Mouse (Mus musculus): Measurements from ENCODE around the gene Myl9. TPM values are rescaled to one million over a fixed set of nuclear protein-coding genes. Genes with fewer than 3 reads are reported as not detected.

Myl9 gene
- polyA plus RNA-seq, 1 experiment from 2014 or later: 1,258 TPM

DNA sequence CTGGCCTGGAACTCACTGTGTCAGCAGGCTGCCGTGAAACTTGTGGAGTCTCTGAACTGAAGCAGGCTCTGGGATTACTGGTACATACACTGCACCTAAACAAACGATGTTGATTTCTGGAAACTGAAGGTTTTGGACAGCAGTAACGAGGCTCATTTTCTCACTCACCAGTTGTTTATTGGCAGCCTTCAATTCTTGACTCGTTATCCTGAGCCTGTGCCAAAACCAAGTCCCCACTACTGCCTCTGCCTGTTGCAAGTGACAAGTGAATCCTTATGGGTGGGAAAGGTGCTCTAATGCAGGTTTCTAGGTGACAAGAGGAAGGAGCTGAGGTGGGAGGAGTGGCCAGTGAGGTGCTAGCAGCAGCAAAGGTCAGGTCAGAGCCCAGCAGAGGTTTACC is 33.2 kb upstream of the Myl9 start:
- Histone ChIP-seq H3K9ac (no peak overlapping the region), H3K4me3 (replicated peaks) (no peak overlapping the region), H3K27ac (no peak overlapping the region; the same call in 1 of the 2 replicates), H3K36me3 (peaks cover 9% of the 10 kb centered on the region), H3K4me2 (no peak overlapping the region), H3K4me1 (peaks cover 20% of the 10 kb centered on the region), H3K9me3 (no peaks in the 10 kb centered on the region), H3K27me3 (replicated peaks) (no peaks in the 10 kb centered on the region)
- 49% methylated on average over 4 of the region's 4 CpGs for WGBS
- no peak for ATAC-seq (ENCODE audit: insufficient read depth, low FRiP score, low read depth)

DNA sequence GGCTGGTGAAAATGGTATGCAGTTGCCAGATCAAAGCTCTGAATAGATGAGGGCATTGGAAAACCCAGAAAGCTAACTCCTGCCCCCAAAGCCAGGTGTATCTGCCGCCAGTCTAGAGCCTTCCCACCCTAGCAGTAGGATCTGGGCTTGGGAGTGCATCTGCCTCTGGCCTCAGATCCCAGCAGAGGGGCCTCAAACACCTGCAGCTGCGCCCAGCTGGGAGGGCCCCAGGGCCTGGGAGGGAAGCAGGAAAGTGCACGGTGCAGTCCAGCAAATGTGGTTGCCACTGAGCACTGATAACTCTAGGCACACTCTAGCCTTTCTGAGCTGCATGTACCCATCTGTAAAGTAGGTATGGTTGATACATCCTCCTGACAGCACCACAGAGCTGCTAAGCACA is 32.0 kb upstream of the Myl9 start:
- Histone ChIP-seq H3K36me3 (peaks cover 17% of the 10 kb centered on the region), H3K4me3 (replicated peaks) (no peak overlapping the region), H3K9me3 (no peaks in the 10 kb centered on the region), H3K4me2 (no peak overlapping the region), H3K27me3 (replicated peaks) (no peaks in the 10 kb centered on the region), H3K4me1 (peaks cover 20% of the 10 kb centered on the region), H3K9ac (no peak overlapping the region), H3K27ac (no peak overlapping the region)
- no peak for ATAC-seq (ENCODE audit: insufficient read depth, low FRiP score, low read depth)
- WGBS: 44% methylated on average over 3 of the region's 3 CpGs

DNA sequence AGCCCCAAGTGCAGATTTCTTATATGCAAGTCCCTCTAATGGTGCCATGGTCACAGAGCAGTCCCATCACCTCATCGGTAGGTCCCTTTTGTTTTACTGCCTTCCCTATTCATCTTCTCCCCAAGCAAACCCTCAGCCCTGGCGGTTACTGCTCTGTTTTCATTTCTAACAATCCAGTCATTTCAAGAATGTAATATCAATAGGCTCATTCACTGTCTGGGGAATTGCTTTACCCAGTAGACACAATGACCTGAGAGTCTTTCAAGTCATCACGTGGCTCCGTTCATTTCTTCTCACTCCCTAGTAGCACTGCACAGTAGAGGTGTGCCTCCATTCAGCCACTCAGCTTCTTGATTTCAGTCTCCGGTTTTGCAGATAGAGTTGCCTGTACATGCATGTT is 30.8 kb upstream of the Myl9 start:
- no peak overlapping the region for H3K9ac ChIP-seq
- no peak for ATAC-seq (ENCODE audit: insufficient read depth, low FRiP score, low read depth)
- H3K36me3 ChIP-seq: peaks cover 26% of the 10 kb centered on the region
- no peak overlapping the region for H3K4me2 ChIP-seq
- no peak overlapping the region for H3K4me3 ChIP-seq (replicated peaks)
- no peaks in the 10 kb centered on the region for H3K27me3 ChIP-seq (replicated peaks)
- 76% methylated on average over 5 of the region's 5 CpGs for WGBS
- H3K27ac ChIP-seq: no peak overlapping the region
- H3K4me1 ChIP-seq: peaks cover 20% of the 10 kb centered on the region
- H3K9me3 ChIP-seq: no peaks in the 10 kb centered on the region

DNA sequence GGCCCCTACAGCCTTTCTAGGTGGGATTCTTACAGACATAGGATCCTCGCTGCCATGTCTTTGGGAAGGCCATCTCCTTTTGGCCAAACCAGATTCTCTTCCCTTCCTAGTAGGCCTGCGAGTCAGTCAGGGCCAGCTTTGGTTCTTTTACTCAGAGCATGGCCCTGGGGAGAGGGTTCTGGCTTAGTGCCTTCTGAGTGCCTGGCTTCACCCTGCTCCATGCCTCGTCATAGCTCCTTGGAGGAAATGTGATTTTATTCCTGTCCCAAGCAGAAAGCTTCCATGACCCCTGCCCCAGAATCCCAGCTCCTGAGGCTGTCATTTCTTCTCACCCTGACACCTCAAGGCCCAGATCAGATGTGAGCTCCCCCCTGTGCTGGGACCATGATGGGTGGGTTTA is 27.9 kb upstream of the Myl9 start:
- H3K4me2 ChIP-seq: no peak overlapping the region
- H3K9ac ChIP-seq: no peak overlapping the region
- H3K4me1 ChIP-seq: peaks cover 3% of the 10 kb centered on the region; the same call in 1 of the 2 replicates
- no peak overlapping the region for H3K27ac ChIP-seq
- no peak overlapping the region for H3K4me3 ChIP-seq (replicated peaks)
- ATAC-seq (ENCODE audit: insufficient read depth, low FRiP score, low read depth): no peak
- H3K27me3 ChIP-seq (replicated peaks): no peaks in the 10 kb centered on the region
- no peaks in the 10 kb centered on the region for H3K9me3 ChIP-seq
- peaks cover 40% of the 10 kb centered on the region for H3K36me3 ChIP-seq
- WGBS: 79% methylated on average over 3 of the region's 3 CpGs

DNA sequence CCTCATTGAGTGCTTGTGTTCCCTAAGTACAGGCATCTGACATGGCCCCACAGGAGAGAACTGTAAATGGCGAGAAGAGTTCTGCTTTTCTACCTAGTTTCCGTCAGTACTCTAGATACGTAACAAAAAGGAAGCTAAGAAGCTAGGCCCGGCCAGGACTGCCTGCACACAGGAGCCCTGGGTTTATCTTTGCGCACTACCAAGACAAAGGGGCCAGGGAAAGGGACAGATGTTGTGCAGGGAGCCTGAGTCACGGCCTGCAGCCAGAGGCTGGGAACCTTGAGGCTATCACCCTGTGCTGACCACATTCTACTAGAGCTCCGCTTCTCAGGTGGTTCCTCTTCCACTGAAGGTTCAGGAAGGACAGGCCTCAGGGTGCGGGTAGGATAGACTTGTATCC is 25.5 kb upstream of the Myl9 start:
- 82% methylated on average over 8 of the region's 8 CpGs for WGBS

DNA sequence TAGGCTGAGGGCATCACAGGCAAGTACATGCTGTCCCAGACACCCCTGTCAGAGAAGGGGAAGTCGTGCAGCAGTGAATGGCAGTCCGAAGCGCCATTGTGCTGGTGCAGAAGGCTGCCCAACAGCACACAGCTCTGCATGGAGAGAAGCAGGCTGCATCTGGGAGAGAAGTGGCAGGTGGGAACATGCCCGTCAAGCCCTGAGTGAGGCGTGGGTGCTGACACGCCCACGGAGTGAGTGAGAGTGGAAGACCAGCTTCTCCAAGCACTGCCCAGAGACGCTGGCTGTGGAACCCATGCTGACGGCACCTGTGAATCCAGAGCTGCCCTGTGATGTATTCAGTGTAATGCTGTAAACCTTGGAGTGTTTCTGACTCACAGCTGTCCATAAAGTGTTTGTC is 18.3 kb upstream of the Myl9 start:
- 86% methylated on average over 9 of the region's 9 CpGs for WGBS
- no peak overlapping the region for H3K4me3 ChIP-seq (replicated peaks)

More for the DNA sequence above, 25.5 kb upstream of the Myl9 start:
- Histone ChIP-seq H3K4me3 (replicated peaks) (no peak overlapping the region), H3K9ac (no peak overlapping the region), H3K4me2 (no peak overlapping the region), H3K27me3 (replicated peaks) (no peaks in the 10 kb centered on the region), H3K27ac (no peak overlapping the region), H3K36me3 (peaks cover 54% of the 10 kb centered on the region), H3K9me3 (no peaks in the 10 kb centered on the region), H3K4me1 (no peaks in the 10 kb centered on the region)
- no peak for ATAC-seq (ENCODE audit: insufficient read depth, low FRiP score, low read depth)

DNA sequence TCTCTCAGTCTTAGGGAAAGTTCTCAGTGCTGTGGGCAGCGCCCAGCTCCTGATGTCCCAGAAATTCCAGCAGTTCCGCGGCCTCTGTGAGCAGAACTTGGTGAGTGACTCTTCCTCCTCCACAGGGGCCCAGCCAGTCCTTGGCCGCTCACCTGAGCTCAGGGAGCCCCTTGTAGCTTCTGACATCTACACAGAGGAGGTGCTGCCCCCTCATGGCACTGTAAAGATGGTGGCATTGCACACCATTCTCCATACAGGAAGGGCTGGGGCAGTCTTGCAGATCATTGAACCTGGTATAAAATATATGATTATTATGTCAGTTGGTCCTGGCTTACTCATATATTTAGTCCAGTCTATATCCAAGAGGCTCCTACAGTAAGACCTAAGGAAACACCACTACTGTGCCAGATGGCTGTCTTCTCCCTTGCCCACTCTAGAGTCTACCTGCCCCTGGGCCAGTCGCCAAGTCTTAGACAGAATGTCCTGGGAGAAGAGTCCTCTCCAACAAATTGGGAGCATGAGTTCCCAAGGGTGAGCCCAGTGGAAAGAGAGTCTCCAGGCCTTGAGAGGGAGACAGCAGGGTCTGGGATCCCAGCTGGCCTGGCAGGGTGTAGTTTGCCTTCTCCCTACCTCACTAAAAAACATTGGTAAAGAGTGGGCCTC is 14.2 kb upstream of the Myl9 start:
- H3K4me2 ChIP-seq: no peak overlapping the region
- 82% methylated on average over 5 of the region's 5 CpGs for WGBS
- no peak for ATAC-seq (ENCODE audit: insufficient read depth, low FRiP score, low read depth)
- H3K27me3 ChIP-seq (replicated peaks): no peaks in the 10 kb centered on the region
- H3K9ac ChIP-seq: no peak overlapping the region
- H3K4me1 ChIP-seq: no peaks in the 10 kb centered on the region; the same call in 1 of the 2 replicates
- H3K27ac ChIP-seq: no peak overlapping the region
- no peak overlapping the region for H3K4me3 ChIP-seq (replicated peaks)
- peaks cover 44% of the 10 kb centered on the region for H3K36me3 ChIP-seq
- no peaks in the 10 kb centered on the region for H3K9me3 ChIP-seq

More for the DNA sequence above, 18.3 kb upstream of the Myl9 start:
- ATAC-seq (ENCODE audit: insufficient read depth, low FRiP score, low read depth): no peak
- H3K9ac ChIP-seq: no peak overlapping the region
- peaks cover 49% of the 10 kb centered on the region for H3K36me3 ChIP-seq
- no peak overlapping the region for H3K4me2 ChIP-seq
- no peaks in the 10 kb centered on the region for H3K9me3 ChIP-seq
- no peaks in the 10 kb centered on the region for H3K4me1 ChIP-seq
- no peaks in the 10 kb centered on the region for H3K27me3 ChIP-seq (replicated peaks)
- no peak overlapping the region for H3K27ac ChIP-seq

DNA sequence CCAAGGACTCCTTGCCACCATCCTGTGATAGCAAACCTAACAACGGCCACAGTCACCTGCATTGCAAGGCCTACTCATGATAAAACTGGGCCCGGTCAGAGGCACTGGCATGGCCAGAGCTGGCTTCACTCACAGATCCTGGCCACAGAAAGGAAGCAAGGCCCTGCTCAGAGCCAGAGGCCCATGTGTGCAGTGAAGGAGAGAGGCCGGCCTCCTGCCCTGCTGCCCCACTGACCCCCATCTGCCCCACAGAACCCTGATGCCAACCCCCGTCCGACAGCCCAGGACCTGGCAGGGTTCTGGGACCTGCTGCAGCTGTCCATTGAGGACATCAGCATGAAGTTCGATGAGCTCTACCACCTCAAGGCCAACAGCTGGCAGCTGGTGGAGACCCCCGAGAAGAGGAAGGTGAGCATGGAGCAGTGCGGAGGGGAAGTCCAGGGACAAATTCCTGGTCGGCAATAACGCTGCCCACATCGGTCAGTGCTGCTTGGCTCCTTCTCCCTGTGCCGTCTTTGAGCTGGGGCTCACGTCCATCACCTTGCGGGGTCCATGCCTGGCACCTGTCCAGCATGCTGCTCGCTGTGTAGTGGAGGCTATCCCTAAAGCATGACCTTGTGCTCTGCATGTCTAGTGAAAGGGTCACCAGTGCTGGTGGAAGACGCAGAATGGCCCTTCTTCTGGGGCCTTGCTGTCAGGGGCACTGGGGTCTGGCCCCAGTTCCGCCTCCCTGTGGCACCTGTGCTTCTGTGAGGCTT is 13.5 kb upstream of the Myl9 start:
- H3K27me3 ChIP-seq (replicated peaks): no peaks in the 10 kb centered on the region
- no peaks in the 10 kb centered on the region for H3K9me3 ChIP-seq
- no peaks in the 10 kb centered on the region; the same call in 1 of the 2 replicates for H3K4me1 ChIP-seq
- no peak overlapping the region for H3K9ac ChIP-seq
- peaks cover 37% of the 10 kb centered on the region for H3K36me3 ChIP-seq
- H3K27ac ChIP-seq: no peak overlapping the region
- 92% methylated on average over 17 of the region's 17 CpGs for WGBS
- H3K4me2 ChIP-seq: no peak overlapping the region
- no peak overlapping the region for H3K4me3 ChIP-seq (replicated peaks)
- ATAC-seq (ENCODE audit: insufficient read depth, low FRiP score, low read depth): no peak

DNA sequence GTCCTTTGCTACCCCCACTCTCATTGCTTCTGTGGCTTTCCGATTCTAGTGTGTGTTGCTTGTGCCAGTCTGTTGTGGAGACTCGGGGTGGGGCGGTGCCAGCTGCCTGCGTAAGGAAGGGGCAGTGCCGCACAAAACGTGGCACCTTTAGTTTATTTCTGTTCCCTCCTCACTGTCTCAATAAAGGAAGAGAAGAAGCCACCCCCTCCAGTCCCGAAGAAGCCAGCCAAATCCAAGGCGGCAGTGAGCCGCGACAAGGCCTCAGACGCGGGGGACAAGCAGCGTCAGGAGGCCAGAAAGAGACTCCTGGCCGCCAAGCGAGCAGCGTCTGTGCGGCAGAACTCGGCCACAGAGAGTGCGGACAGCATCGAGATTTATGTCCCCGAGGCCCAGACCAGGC is 12.7 kb upstream of the Myl9 start:
- no peak overlapping the region for H3K27ac ChIP-seq
- no peak overlapping the region for H3K4me2 ChIP-seq
- H3K4me1 ChIP-seq: no peaks in the 10 kb centered on the region; the same call in 1 of the 2 replicates
- no peak for ATAC-seq (ENCODE audit: insufficient read depth, low FRiP score, low read depth)
- 87% methylated on average over 21 of the region's 21 CpGs for WGBS
- peaks cover 29% of the 10 kb centered on the region for H3K36me3 ChIP-seq
- H3K4me3 ChIP-seq (replicated peaks): no peak overlapping the region
- no peak overlapping the region for H3K9ac ChIP-seq
- H3K9me3 ChIP-seq: no peaks in the 10 kb centered on the region
- H3K27me3 ChIP-seq (replicated peaks): no peaks in the 10 kb centered on the region

DNA sequence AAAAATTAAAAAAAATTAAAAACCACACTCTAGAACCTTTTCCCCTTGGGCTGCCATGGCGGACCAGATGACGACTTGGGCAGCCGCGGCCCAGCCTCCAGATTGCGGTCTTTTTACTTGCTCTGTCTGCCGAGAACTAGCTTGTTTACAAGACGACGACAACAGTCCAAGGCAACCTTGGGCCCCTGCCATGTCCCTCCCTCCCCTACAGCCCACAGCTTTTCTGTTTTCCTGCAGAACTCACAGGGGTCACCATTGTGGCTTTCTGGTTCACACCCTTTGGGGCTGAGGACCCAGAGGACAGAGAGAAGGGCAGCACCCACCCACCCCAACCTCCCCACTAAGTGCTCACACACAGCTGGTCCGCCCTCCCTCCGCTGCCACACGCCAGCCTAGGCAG is 12.1 kb upstream of the Myl9 start:
- no peaks in the 10 kb centered on the region for H3K9me3 ChIP-seq
- 71% methylated on average over 11 of the region's 11 CpGs for WGBS
- no peak overlapping the region for H3K4me2 ChIP-seq
- no peak overlapping the region for H3K9ac ChIP-seq
- H3K27ac ChIP-seq: no peak overlapping the region
- no peaks in the 10 kb centered on the region for H3K27me3 ChIP-seq (replicated peaks)
- no peak for ATAC-seq (ENCODE audit: insufficient read depth, low FRiP score, low read depth)
- H3K36me3 ChIP-seq: peaks cover 23% of the 10 kb centered on the region
- no peaks in the 10 kb centered on the region; the same call in 1 of the 2 replicates for H3K4me1 ChIP-seq
- no peak overlapping the region for H3K4me3 ChIP-seq (replicated peaks)

DNA sequence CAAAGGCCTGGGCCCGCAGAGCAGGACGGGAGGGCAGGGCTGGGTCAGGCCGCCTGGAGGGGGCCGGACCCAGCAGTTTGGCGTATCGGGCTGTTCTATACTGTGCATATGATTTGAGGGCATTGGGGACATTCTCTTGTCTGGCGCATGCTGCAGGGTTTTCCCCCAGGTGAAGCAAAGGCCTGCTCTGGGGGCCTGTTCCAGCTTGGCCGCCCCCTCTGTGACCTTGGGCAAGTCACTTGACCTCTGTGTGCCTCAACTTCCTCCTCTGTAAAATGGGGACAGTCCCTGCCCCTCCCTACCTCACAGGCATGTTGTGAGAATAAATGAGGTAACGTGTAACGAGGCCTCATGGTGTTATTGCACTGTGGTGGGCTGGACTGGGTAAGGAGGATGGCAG is 11.2 kb upstream of the Myl9 start:
- H3K36me3 ChIP-seq: peaks cover 20% of the 10 kb centered on the region
- no peaks in the 10 kb centered on the region for H3K9me3 ChIP-seq
- H3K27me3 ChIP-seq (replicated peaks): no peaks in the 10 kb centered on the region
- WGBS: 92% methylated on average over 10 of the region's 10 CpGs
- H3K4me3 ChIP-seq (replicated peaks): no peak overlapping the region
- no peak for ATAC-seq (ENCODE audit: insufficient read depth, low FRiP score, low read depth)
- H3K4me1 ChIP-seq: no peaks in the 10 kb centered on the region; the same call in 1 of the 2 replicates
- no peak overlapping the region for H3K27ac ChIP-seq
- no peak overlapping the region for H3K4me2 ChIP-seq
- H3K9ac ChIP-seq: no peak overlapping the region

DNA sequence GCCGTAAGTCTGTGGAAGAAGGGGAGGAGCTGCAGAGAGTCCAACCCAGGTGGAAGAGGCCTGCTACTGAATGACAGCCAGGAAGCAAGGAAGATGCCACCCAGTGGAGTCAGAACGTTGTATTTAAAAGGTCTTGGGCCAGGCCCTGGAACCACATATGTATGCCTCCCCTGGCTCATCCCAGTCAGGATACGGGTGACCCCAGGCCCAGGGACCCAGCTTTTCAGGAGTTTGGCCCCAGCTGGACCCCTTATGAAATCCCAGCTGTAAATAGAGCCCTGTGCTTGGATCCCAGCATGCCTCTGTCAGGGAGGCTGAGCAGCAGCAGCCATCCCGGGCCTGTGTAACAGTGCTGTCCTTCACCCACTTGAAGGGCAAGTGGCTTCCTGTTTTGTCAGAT is 10.5 kb upstream of the Myl9 start:
- H3K27me3 ChIP-seq (replicated peaks): no peaks in the 10 kb centered on the region
- H3K4me1 ChIP-seq: no peaks in the 10 kb centered on the region; the same call in 1 of the 2 replicates
- no peaks in the 10 kb centered on the region for H3K9me3 ChIP-seq
- no peak overlapping the region for H3K9ac ChIP-seq
- H3K4me2 ChIP-seq: no peak overlapping the region
- no peak overlapping the region for H3K4me3 ChIP-seq (replicated peaks)
- no peak for ATAC-seq (ENCODE audit: insufficient read depth, low FRiP score, low read depth)
- H3K36me3 ChIP-seq: peaks cover 20% of the 10 kb centered on the region
- WGBS: 44% methylated on average over 4 of the region's 4 CpGs
- no peak overlapping the region for H3K27ac ChIP-seq

Data from stomach, embryonic 15.5 days (tissue).